Mouse (Mus musculus) retina, postnatal 1 day (tissue): ENCODE data around the gene Dhps.

Experiments used
- DNase-seq: peaks from one replicate; pipeline ENCODE4 v3.0.0-alpha.2; 2012

Gene Dhps

GRCm38 (mm10) chr8:85071514-85072281, at the start of gene Dhps:
TSS of gene Dhps (plus strand) at chr8:85071757.
- peak; percentile 95 for DNase-seq

DNA sequence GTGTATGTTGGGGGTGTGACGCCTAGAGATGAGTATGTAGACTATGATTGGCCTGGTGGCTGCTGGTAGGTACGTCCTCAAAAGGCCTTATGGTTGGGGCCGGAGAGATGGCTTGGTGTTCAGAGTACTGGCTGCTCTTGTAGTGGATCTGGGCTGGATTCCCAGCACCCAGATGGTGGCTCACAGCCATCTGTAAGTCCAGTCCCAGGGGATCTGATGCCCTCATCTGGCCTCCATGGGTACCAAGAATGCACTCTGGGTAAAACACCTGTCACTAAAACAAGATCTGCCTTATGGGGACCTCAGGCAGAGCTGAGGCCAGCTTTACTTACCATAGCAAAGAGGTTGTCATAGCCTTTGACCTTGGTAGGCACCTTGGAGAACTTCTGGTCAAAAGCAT, 47.7 kb upstream of the Dhps start:
- no peak for DNase-seq

DNA sequence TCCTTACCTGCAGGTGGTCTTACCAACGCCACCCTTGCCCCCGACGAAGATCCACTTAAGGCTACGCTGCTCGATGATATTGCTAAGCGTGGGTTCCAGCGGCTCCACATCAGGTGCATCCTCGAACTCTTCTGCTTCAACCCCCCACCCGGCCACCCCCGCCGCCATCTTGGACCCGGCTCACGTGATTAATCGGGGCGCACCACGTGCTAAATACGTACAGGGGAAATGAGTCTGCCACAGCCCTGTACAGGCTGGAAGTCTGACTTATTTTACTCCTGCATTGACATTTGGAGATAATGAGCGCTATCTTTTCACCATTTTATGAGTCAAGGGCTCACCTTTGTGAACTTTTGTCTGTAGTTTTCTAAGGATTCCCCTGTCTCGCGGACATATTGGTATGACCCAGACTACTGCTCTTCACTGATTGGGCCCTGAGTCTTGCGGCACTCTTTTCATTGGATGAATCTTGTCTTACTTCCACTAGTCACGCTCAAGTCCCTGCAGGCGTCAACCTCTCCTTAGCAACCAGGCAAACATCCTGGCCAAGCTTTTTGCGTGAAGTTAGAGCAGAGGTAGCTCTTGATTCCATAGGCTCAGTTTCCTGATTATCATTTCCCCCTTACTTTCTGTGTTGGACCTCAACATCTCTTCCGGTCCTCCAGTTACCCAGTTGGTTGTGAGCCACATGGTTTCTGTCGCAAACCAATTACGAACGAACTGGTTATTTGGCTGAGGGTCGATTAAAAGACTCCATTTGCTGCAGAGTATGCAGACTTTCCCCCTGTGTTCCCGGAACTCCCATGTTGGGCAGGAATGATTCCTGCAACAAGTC, 46.2 kb upstream of the Dhps start, which contains the start of gene Asna1:
Gene Asna1 (minus strand): TSS at position 184 of the 835 bp plus-strand sequence.
- peak; percentile 97 for DNase-seq

DNA sequence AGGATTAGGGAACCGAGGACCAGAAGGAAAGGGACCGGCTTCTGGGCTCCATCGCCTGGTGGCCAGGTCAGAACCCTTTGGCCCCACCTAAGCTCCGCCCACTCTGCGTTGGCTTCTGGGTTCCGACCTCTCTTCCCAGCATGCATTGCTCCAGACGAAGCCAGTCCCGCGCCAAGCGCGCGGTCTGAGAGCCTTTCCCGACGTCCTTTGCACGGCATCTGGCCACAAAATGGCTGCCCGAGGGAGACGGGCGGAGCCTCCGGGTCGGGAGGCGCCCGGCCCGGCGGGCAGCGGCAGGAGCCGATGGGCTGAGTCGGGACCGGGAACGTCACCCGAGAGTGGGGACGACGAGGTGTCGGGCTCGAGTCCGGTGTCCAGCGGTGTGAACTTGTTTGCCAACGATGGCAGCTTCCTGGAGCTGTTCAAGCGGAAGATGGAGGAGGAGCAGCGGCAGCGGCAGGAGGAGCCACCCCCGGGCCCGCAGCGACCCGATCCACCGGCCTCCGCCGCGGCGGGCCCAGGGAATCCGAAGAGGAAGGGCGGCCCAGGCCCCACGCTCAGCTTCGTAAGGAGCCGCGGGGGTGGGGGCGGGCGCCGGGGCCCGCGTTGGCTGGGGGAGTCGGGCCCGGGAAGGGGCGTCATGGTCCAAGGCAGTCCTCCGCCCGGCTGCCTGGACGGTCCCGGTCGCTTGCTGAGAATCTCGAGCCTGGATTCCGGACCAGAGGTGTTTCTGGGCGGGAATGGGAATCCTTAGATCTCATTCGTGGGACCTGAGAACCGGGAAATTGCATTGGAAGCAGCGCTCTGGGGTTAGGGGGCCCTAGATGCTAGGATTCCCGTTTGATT, 44.7 kb upstream of the Dhps start, which contains the start of gene Trir:
Gene Trir (plus strand): TSS at position 154 of the 846 bp plus-strand sequence.
- peak; percentile 98 for DNase-seq

DNA sequence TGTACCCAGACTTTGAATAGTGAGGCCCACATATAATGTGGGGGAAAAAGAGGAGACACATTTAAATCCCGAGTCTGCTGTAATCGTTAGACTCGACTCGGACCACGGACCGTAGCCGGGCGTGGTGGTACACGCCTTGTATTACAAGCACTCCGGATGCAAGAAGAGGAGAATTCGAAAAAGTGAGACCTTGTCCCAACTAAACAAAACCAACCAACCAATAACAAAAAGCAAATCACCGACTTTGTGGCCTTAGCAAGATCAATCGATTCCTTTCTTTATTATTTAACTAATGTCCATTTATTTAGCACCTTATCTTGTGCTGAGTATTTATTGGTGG, 44.1 kb upstream of the Dhps start:
- no peak for DNase-seq

DNA sequence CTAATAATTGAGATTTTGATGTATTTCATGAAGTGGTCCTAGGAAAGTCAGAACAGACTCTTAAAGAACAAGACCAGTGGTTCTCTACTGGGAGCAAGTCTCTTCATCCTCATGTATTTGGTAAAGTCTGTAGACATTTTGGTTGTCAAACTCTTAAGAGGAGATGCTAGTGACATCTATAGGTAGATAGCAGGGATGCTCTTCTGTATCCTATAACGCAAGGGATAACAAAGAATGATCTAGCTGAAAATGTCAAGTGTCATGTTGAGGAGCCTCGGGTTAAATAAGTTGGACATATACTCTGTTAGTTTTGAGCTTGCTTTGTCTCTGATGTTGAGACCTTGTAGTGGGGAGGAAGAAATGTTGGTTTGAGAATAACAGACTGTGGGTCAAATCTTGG, 43.6 kb upstream of the Dhps start:
- DNase-seq = no peak

- no peak for DNase-seq
These were observed 42.3 kb upstream of the Dhps start for GRCm38 (mm10) chr8:85029271-85029670.

DNA sequence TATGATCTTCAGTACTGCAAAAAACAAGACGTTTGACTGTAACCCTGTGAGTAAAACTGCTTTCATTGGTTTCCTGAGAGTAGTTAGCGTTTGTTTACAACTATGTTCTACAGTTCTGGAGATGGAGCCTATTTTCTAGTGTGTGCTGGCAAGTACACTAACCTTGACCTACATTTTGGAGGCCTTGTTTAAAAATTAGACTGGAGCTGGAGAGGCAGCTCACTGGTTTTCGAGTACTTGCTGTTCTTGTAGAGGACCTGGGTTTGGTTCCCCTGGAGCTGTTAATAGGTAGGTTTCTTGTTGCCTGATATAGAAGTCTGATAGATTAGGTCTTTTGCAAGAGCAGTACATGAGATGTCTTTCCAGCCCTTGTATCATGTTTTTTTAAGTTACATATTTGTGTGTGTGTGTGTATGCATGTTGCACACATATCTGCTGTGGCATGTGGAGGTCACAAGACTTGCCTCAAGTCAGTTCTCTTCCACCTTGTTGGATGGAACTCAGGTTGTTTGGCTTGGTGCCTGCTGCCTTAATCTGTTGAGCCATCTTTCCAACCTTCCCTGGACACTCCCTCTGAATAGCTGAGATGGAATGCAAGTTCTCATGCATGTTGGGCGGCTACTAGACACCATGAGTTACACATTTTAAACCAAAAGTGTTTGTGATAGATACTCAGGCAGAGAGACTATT, 38.8 kb upstream of the Dhps start:
- DNase-seq = no peak

GRCm38 (mm10) chr8:85033867-85034266, 37.7 kb upstream of the Dhps start:
- no peak for DNase-seq

DNA sequence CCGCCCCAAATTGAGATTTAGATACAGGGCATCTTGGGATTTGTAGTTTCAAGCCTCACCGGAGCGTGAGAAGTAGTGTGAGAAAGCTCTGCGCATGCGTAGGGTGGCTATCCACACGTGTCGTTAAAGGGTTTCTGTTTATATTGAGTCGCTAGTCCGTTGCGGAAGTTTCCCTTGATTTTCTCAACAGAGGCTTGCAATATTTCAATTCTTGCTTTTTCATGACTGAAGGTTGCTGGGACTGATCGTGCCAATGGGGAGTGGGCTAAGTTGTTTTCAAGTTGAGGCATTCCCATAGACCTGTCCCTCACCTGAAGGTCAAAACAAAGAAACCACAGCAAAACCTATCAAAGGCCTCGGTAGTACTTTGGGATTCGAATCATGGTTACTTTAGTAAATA, 36.8 kb upstream of the Dhps start:
- DNase-seq = peak; percentile 85

DNA sequence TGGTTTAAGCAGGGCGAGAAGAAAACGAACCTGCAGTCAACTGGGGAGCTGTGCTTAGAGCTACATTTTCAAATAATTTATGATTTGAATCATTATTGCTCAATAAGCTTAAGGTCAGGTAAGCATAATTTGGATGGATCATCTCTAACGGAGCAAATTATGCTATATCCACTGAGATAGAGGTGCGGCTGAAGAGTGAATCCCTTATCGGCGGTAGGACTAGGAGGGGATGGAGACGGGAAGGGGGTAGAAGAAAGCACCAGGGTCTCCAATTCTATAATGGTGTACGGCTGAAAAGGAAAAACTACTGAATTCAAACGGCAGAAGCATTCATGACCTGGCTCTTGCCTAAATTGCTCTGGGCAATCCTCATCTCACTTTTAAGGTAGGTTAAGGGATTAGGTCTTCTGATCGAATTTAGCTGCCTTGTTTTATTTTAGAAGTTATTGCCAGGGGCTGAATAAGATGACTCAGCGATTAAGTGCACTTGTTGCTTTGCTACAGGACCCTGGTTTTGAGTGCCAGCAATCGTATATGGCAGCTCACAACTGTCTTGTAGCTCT, 36.3 kb upstream of the Dhps start:
- DNase-seq = no peak

- no peak for DNase-seq
These were observed 35.7 kb upstream of the Dhps start for GRCm38 (mm10) chr8:85035728-85036310.

GRCm38 (mm10) chr8:85036381-85036717, 35.2 kb upstream of the Dhps start:
- DNase-seq = no peak

DNA sequence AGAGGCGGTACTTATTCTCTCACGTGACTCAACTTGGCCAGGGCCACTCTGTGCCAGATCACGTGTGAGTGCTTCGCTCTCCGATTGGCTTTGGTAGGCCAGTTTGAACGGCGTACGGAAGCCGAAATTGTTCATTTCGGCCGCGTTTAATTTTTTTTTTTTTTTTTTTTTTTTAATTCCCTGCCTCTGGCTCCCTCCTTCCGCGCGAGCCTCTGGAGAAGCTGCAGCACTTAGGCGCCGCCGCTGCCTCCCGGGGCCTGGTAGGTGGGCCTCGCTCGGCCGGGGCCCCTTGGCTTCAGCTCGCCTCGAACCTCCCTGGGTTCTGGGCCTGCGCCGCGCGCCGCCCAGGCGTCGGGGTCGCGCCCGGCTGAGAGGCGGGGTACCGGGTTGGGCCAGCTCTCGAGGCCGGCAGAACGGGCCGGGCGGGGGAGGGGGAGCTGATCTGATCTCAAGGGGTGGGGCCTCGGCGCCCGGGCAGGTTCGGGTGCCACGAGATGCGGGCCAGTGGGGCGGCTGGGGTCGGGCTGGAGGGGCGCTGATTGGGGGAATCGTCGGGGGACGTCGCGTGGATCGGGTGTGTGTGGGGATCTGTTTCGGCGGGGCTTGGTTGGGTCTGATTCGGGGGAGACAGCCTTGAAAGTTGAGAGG, 34.7 kb upstream of the Dhps start, which contains the start of gene Tnpo2:
Gene Tnpo2 (plus strand): TSS at position 198 of the 648 bp plus-strand sequence.
- peak; percentile 99 for DNase-seq

DNA sequence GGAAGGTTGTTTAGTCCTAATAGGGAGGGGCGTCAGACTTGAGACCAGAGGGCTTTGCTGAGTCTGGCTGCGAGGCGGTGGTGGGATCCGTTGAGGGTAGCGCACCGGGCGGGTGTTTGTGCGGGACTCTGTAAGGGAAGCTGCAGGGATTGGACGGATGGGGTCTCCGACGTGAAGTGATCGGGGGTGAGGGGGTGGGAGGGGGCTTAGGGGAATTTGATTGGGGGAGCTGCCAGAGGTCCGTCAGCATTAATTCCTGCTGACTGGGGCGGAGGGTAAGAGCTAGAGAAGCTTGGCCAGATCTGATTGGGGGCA, 34.2 kb upstream of the Dhps start:
- DNase-seq = no peak

DNA sequence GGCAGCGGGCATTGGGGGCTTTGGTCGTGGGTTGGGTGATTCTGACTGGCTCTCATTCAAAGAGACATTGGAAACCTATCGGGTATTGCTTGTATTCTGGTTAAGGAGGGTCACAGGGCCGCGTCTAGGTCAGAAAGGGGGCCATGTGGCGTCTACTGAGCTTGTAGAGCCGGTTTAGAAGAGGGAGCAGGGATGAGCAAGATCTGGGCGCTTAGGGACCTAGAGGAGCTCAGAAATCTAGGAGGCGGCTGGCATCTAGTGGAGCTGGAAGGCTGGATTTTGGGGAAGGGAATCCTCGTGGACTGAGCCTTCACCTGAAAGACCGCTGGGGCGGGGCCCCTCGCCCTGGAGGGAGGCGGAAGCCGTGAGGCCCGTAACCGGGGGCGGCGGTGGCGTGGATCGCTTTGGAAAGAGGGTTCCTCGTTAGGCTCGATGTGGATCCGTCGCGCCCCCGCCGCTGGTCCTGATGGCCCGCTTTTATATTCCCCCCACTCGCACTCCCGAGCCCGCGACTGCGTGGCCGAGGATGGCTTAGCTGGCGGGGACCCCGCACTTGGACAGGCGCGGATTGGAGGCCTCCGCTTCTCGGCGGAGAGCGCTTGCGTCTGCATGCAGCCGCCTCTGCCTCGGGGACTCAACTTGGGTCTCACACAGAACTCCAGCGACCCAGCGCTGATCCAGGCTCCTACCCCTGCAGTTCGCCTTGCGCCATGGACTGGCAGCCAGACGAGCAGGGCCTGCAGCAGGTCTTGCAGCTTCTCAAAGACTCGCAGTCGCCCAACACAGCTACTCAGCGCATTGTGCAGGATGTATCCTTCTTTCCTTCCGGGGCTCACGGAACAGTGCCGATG, 33.7 kb upstream of the Dhps start:
- peak; percentile 37 for DNase-seq

- no peak for DNase-seq
These were observed 27.9 kb upstream of the Dhps start for GRCm38 (mm10) chr8:85043619-85044018.

DNA sequence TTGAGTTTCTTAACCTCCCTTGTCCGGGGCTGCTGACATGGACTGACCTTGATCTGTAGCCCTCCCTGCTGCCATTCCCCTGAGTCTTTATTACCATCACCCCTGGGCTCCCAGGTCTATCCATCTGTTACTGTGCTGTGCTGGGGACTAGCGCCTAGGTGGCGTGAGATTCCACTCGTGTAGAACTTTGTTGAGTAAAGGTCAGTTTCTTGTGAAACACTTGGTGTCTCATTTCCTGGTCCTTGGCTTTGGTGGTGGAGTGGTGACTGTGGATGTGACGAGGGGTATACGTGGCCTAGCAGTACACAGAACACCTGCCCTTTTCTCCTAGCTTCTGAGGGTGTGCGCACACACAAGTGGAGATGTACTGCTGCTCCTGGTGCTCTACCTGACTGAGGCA, 14.2 kb upstream of the Dhps start:
- DNase-seq = no peak

GRCm38 (mm10) chr8:85059879-85060616, 11.5 kb upstream of the Dhps start, which contains the start of gene Fbxw9:
TSS of gene Fbxw9 (plus strand) at chr8:85060055.
- DNase-seq = peak; percentile 94

DNA sequence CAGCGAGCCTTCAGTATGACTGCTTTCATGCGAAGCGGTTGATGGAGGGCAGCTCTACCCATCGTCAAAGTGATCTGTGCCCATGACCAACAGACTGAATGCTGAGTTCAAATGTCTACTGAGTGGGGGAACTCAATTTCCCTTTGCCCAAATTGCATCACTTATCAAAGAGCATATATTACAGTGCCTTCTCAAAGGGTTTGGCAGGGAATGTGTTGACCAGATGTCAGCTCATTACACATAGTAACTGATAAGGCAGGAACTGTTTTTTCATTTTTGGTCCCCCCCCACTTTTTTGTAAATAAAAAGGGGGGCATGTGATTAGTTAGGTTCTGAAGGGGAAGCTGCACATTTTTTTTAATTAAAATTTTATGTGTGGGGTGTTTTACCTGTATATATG, 9.0 kb upstream of the Dhps start:
- DNase-seq = no peak
